ENCODE assay signal across 25 mouse cellular contexts in the genomic region with DNA sequence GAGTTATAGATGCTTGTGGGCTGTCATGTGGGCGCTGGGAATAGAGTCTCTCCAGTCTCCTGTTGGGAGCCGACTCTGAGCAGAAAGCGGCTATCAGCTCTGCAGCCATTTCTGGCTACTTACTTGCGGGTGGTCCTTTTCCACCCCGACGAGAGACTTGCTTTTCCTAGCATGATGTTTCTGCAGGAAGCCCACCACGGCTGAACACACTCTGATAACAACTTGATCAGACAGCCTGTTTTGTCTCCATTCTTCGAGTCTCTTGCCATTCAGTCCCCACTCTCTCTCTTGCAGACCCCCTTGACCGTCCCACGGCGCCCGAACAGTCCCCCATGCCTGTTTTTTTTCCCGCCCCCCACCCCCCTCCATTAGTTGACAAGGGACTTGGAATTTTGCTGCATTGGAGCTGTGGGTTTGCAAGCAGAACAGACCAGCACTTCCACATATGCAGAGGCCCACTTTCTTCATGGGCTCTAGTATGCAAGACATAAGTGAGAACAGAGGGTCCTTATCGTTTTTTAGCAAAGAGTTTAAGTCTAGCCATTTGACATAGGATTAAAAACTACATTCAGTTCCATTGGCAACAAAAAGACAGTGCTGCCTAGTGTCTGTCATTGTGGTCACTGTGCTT. TPM values are rescaled to one million over a fixed set of nuclear protein-coding genes. Genes with fewer than 3 reads are reported as not detected.
A peak's percentile ranks its signal among the peaks of the same experiment; 100 is the strongest.
DNase-seq lines count a peak whose midpoint lies in the region; ATAC-seq and TF ChIP-seq lines count a peak whose summit lies in the region.
"Had no signal": no experiment of that assay in that cellular context is flagged by ENCODE, and none has a peak within 500 bp of the region (broad histone marks: within the 10 kb centered on the region; RNA-seq: fewer than 3 reads in every experiment).

No protein-coding gene starts in this region.

- no peak overlapping the region for H3K4me2 ChIP-seq in heart, embryonic 11.5 days
- H3K4me2 ChIP-seq in liver, embryonic 11.5 days: peak overlapping the region; percentile 36
- H3K4me2 ChIP-seq in liver, postnatal 0 days (ENCODE audit: low read depth, low read length): no peak overlapping the region
- H3K4me2 ChIP-seq: embryonic facial prominence, embryonic 12.5 days; embryonic facial prominence, embryonic 15.5 days; hindbrain, embryonic 14.5 days had no signal

- no peak for DNase-seq in heart, postnatal 14 days
- no peak for DNase-seq in liver, embryonic 11.5 days (ENCODE audit: low spot score)
- DNase-seq in liver, postnatal 0 days: no peak
- peak; percentile 92 for DNase-seq in 3T3-L1 (ENCODE audit: low read depth, low spot score)
- no peak for DNase-seq in MEL (ENCODE audit: low read depth, low spot score)
- no peak for DNase-seq in kidney, adult 9 months
- DNase-seq: adrenal gland, postnatal 10 days; adrenal gland, postnatal 36 days; cerebellum, adult 11 months; cerebellum, adult 2 months; cerebellum, adult 9-11 months; cerebellum, postnatal 25 days; forebrain, postnatal 0 days; gastrocnemius, adult 2 months; gastrocnemius, postnatal 14 days; heart, adult 11 months; heart, postnatal 36 days had no signal

- peaks cover 4% of the 10 kb centered on the region; the same call in 1 of the 2 replicates for H3K36me3 ChIP-seq in heart, embryonic 11.5 days (ENCODE audit: control insufficient read depth, insufficient read depth, low read length)
- no peaks in the 10 kb centered on the region for H3K36me3 ChIP-seq in liver, embryonic 11.5 days (ENCODE audit: control insufficient read depth, insufficient read depth, low read length)
- peaks cover 1% of the 10 kb centered on the region; the same call in 1 of the 2 replicates for H3K36me3 ChIP-seq in liver, postnatal 0 days (replicated peaks; ENCODE audit: insufficient read depth, low read length)
- peaks cover 0 to 17% of the 10 kb centered on the region in 2 experiments; a peak in 2 of 4 replicates for H3K36me3 ChIP-seq in MEL (ENCODE audit: control insufficient read depth in 1 of 2, insufficient read depth in 2 of 2, low read length in 2 of 2)

- H3K4me1 ChIP-seq in heart, embryonic 11.5 days (ENCODE audit: control insufficient read depth, insufficient read depth, low read length): peaks cover 8% of the 10 kb centered on the region
- H3K4me1 ChIP-seq in liver, embryonic 11.5 days (replicated peaks; ENCODE audit: control insufficient read depth, insufficient read depth, low read length): peaks cover 26% of the 10 kb centered on the region
- H3K4me1 ChIP-seq in liver, postnatal 0 days (ENCODE audit: insufficient read depth): peaks cover 21% of the 10 kb centered on the region
- H3K4me1 ChIP-seq in MEL (ENCODE audit: control insufficient read depth in 1 of 2, insufficient read depth in 2 of 2, low read length in 2 of 2): peaks cover 5 to 16% of the 10 kb centered on the region in 2 experiments; a peak in 2 of 4 replicates
- H3K4me1 ChIP-seq: embryonic facial prominence, embryonic 12.5 days; embryonic facial prominence, embryonic 15.5 days had no signal

- peak; percentile 23; the same call in 1 of the 2 replicates for ATAC-seq in heart, embryonic 11.5 days (replicated peaks; ENCODE audit: insufficient number of reproducible peaks, low FRiP score, low TSS enrichment)
- no peak for ATAC-seq in liver, embryonic 11.5 days (replicated peaks; ENCODE audit: low FRiP score)
- ATAC-seq in liver, postnatal 0 days: no peak
- ATAC-seq in megakaryocyte, adult 5-6 weeks (ENCODE audit: poor library complexity, severe bottlenecking): no peak
- ATAC-seq: CD4-positive, CD25-positive, alpha-beta regulatory T cell, adult 4 months; forebrain, embryonic 14.5 days; forebrain, postnatal 0 days; Patski had no signal

- no peak for TF ChIP-seq POLR2A in MEL (IDR thresholded peaks at IDR 0.05; ENCODE audit: control insufficient read depth in 1 of 2, insufficient read depth in 1 of 2, low read depth in 1 of 2, low read length in 2 of 2, poor library complexity in 1 of 2)

- no peak for TF ChIP-seq CTCF in liver, postnatal 0 days (IDR thresholded peaks at IDR 0.05; ENCODE audit: low read depth)
- TF ChIP-seq CTCF in MEL (IDR thresholded peaks at IDR 0.05 in 2 of 3, conservative IDR thresholded peaks at IDR 0.05 in 1 of 3; ENCODE audit: control insufficient read depth in 1 of 3, insufficient read depth in 1 of 3, low read depth in 2 of 3, low read length in 3 of 3, poor library complexity in 1 of 3, severe bottlenecking in 1 of 3): no peak

- no peaks in the 10 kb centered on the region for H3K9me3 ChIP-seq in heart, embryonic 11.5 days (replicated peaks; ENCODE audit: control insufficient read depth, low read length)
- no peaks in the 10 kb centered on the region for H3K9me3 ChIP-seq in liver, embryonic 11.5 days (ENCODE audit: control insufficient read depth, low read length)
- H3K9me3 ChIP-seq in liver, postnatal 0 days (ENCODE audit: low read length): no peaks in the 10 kb centered on the region
- H3K9me3 ChIP-seq in MEL (replicated peaks; ENCODE audit: insufficient read depth, low read length): no peaks in the 10 kb centered on the region
- H3K9me3 ChIP-seq: embryonic facial prominence, embryonic 12.5 days; embryonic facial prominence, embryonic 15.5 days had no signal

- H3K4me3 ChIP-seq in heart, embryonic 11.5 days (ENCODE audit: low read depth, low read length): no peak overlapping the region
- H3K4me3 ChIP-seq in liver, embryonic 11.5 days (ENCODE audit: low read depth, low read length): no peak overlapping the region
- no peak overlapping the region for H3K4me3 ChIP-seq in liver, postnatal 0 days (ENCODE audit: low read depth, low read length)
- H3K4me3 ChIP-seq in MEL (ENCODE audit: control insufficient read depth in 1 of 2, insufficient read depth in 1 of 2, low read depth in 2 of 2, low read length in 2 of 2): no peak overlapping the region
- H3K4me3 ChIP-seq: embryonic facial prominence, embryonic 12.5 days; embryonic facial prominence, embryonic 15.5 days; gastrocnemius, adult 2 months had no signal

- no peaks in the 10 kb centered on the region for H3K79me2 ChIP-seq in MEL (ENCODE audit: control insufficient read depth, insufficient read depth, low read length, poor library complexity)

- TF ChIP-seq RAD21 in MEL (IDR thresholded peaks at IDR 0.05; ENCODE audit: low read depth, low read length): no peak

- WGBS in heart, embryonic 11.5 days (ENCODE audit: insufficient replicate concordance): 52% methylated on average over 14 of the region's 14 CpGs
- 59% methylated on average over 14 of the region's 14 CpGs for WGBS in liver, embryonic 11.5 days
- WGBS in liver, postnatal 0 days (ENCODE audit: insufficient replicate concordance): 67% methylated on average over 14 of the region's 14 CpGs

- H3K9ac ChIP-seq in heart, embryonic 11.5 days (ENCODE audit: low read depth, low read length): peak overlapping the region; percentile 39; the same call in 1 of the 2 replicates
- H3K9ac ChIP-seq in liver, embryonic 11.5 days (ENCODE audit: low read depth, low read length): no peak overlapping the region
- H3K9ac ChIP-seq in liver, postnatal 0 days (replicated peaks): no peak overlapping the region
- H3K9ac ChIP-seq in MEL (ENCODE audit: control insufficient read depth, low read depth, low read length, poor library complexity, severe bottlenecking): no peak overlapping the region
- H3K9ac ChIP-seq: embryonic facial prominence, embryonic 15.5 days; forebrain, postnatal 0 days; hindbrain, embryonic 14.5 days had no signal

- intact Hi-C loops in heart, postnatal 14 days (cut with DNase I): no loop called here

- no peak for TF ChIP-seq EP300 in liver, postnatal 0 days (IDR thresholded peaks at IDR 0.05; ENCODE audit: low read depth)
- TF ChIP-seq EP300 in MEL (IDR thresholded peaks at IDR 0.05; ENCODE audit: low read depth in 1 of 2, low read length in 2 of 2): no peak

- no peak overlapping the region for H3K27ac ChIP-seq in heart, embryonic 11.5 days (ENCODE audit: low read depth, low read length)
- H3K27ac ChIP-seq in liver, embryonic 11.5 days (ENCODE audit: low read depth, low read length): peak overlapping the region; percentile 2; the same call in 1 of the 2 replicates
- H3K27ac ChIP-seq in liver, postnatal 0 days (ENCODE audit: low read depth): no peak overlapping the region
- H3K27ac ChIP-seq in MEL (ENCODE audit: control insufficient read depth, low read depth, low read length): no peak overlapping the region
- H3K27ac ChIP-seq: embryonic facial prominence, embryonic 12.5 days; embryonic facial prominence, embryonic 15.5 days; gastrocnemius, adult 2 months; hindbrain, embryonic 14.5 days had no signal

- H3K27me3 ChIP-seq in heart, embryonic 11.5 days (ENCODE audit: control insufficient read depth, insufficient read depth, low read length): no peaks in the 10 kb centered on the region
- no peaks in the 10 kb centered on the region for H3K27me3 ChIP-seq in liver, embryonic 11.5 days (replicated peaks; ENCODE audit: control insufficient read depth, insufficient read depth, low read length)
- H3K27me3 ChIP-seq in liver, postnatal 0 days (ENCODE audit: insufficient read depth, low read length): no peaks in the 10 kb centered on the region
- H3K27me3 ChIP-seq in MEL (ENCODE audit: control insufficient read depth in 1 of 2, insufficient read depth in 2 of 2, low read length in 2 of 2): no peaks in the 10 kb centered on the region
- H3K27me3 ChIP-seq: embryonic facial prominence, embryonic 12.5 days; embryonic facial prominence, embryonic 15.5 days; Patski had no signal

RNA-seq across cellular contexts. Expression of a gene that starts 13.1 kb away (rescaled TPM):
- polyA plus RNA-seq in heart, embryonic 11.5 days (2014; fragmentation: Nextera tagmentation; extraction: Ambion mirVana): 6.9 and 9.4 TPM in 2 replicates
- total RNA-seq in heart, postnatal 14 days (2021): 1 to 10 TPM; 6.3 to 6.6 TPM
- polyA plus RNA-seq in liver, embryonic 11.5 days (2014; fragmentation: Nextera tagmentation; extraction: Ambion mirVana): 7.1 and 7.2 TPM in 2 replicates
- polyA plus RNA-seq in liver, postnatal 0 days (2015; fragmentation: Nextera tagmentation; extraction: Ambion mirVana): 2.8 and 3.7 TPM in 2 replicates
- 3.0 and 3.7 TPM in 2 replicates for total RNA-seq in MEL (2012; rRNA removed)
- polyA plus RNA-seq in MEL (2012; ENCODE audit: insufficient read depth in 1 of 2, insufficient read length in 2 of 2, low read depth in 1 of 2, low replicate concordance in 2 of 2, missing spikeins in 1 of 2): 1 to 10 TPM in 1 of 2 experiments, not detected in 1; 7.4 TPM
- total RNA-seq in megakaryocyte, adult 5-6 weeks (2015): 4.2 and 5.3 TPM in 2 replicates
- 5.3 and 7.8 TPM in 2 replicates for total RNA-seq in megakaryocyte, adult 5-6 weeks (2017)

RNA-seq across cellular contexts. Expression of a gene that starts 22.5 kb away (rescaled TPM):
- polyA plus RNA-seq in heart, embryonic 11.5 days (2014; fragmentation: Nextera tagmentation; extraction: Ambion mirVana): 54.7 and 62.2 TPM in 2 replicates
- 10 to 100 TPM; 52.3 to 52.5 TPM for total RNA-seq in heart, postnatal 14 days (2021)
- polyA plus RNA-seq in liver, embryonic 11.5 days (2014; fragmentation: Nextera tagmentation; extraction: Ambion mirVana): 56.0 and 56.7 TPM in 2 replicates
- 10.5 and 11.3 TPM in 2 replicates for polyA plus RNA-seq in liver, postnatal 0 days (2015; fragmentation: Nextera tagmentation; extraction: Ambion mirVana)
- total RNA-seq in MEL (2012; rRNA removed): 35.2 and 35.3 TPM in 2 replicates
- polyA plus RNA-seq in MEL (2012; ENCODE audit: insufficient read depth in 1 of 2, insufficient read length in 2 of 2, low read depth in 1 of 2, low replicate concordance in 2 of 2, missing spikeins in 1 of 2): 100 to 1,000 TPM in 1 of 2 experiments, 10 to 100 TPM in 1; 42.2 to 601 TPM
- 86.3 and 89.1 TPM in 2 replicates for total RNA-seq in megakaryocyte, adult 5-6 weeks (2015)
- 80.3 and 117 TPM in 2 replicates for total RNA-seq in megakaryocyte, adult 5-6 weeks (2017)

RNA-seq across cellular contexts. Expression of a gene that starts 59.4 kb away (rescaled TPM):
- 56.3 and 68.9 TPM in 2 replicates for polyA plus RNA-seq in heart, embryonic 11.5 days (2014; fragmentation: Nextera tagmentation; extraction: Ambion mirVana)
- 1 to 10 TPM; 7.8 to 9.5 TPM for total RNA-seq in heart, postnatal 14 days (2021)
- polyA plus RNA-seq in liver, embryonic 11.5 days (2014; fragmentation: Nextera tagmentation; extraction: Ambion mirVana): 102 and 120 TPM in 2 replicates
- polyA plus RNA-seq in liver, postnatal 0 days (2015; fragmentation: Nextera tagmentation; extraction: Ambion mirVana): 12.9 and 15.0 TPM in 2 replicates
- 77.8 and 80.2 TPM in 2 replicates for total RNA-seq in MEL (2012; rRNA removed)
- 10 to 100 TPM in 1 of 2 experiments, not detected in 1; 91.6 TPM for polyA plus RNA-seq in MEL (2012; ENCODE audit: insufficient read depth in 1 of 2, insufficient read length in 2 of 2, low read depth in 1 of 2, low replicate concordance in 2 of 2, missing spikeins in 1 of 2)
- total RNA-seq in megakaryocyte, adult 5-6 weeks (2015): 50.3 and 50.9 TPM in 2 replicates
- total RNA-seq in megakaryocyte, adult 5-6 weeks (2017): 57.7 and 68.7 TPM in 2 replicates
